Mouse (Mus musculus): ENCODE data around the gene Vmn2r11. TPM values are rescaled to one million over a fixed set of nuclear protein-coding genes. Genes with fewer than 3 reads are reported as not detected.
"Not testable (repeated sequence)": the region's sequence is repeated elsewhere in the genome, so short reads cannot be mapped to it uniquely, and the experiment has no call there.

The Vmn2r11 gene
- total RNA-seq (2017) = not detected in 2 replicates

GRCm38 (mm10) chr5:109059469-109059868 is at the start of gene Vmn2r11:
Gene Vmn2r11, minus strand, starts transcription at chr5:109059569.
- not testable (repeated sequence) for ATAC-seq (replicated peaks; ENCODE audit: low read depth, poor library complexity, severe bottlenecking)

DNA sequence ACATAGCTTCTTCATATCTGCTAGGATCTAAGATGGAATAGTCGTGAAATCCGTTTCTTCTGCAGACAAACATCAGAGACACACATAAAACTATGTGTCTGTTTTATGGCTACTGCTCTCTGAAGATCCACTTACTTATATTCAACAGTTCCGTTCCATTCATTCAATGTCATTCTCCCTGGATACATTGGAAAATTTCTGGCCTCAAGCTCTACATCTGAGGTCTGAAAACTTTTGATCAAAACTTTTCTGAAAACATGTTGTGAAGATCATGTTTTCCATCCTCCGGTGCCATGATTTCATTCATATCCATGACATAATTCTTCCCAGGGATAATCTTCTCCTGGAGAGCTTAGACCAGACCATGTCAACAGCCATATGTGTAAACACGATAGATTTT is 38.5 kb upstream of the Vmn2r11 start, which contains the start of gene Vmn2r12:
TSS of gene Vmn2r12 (minus strand) at position 101 of the 400 bp plus-strand sequence.
- not testable (repeated sequence) for ATAC-seq (replicated peaks; ENCODE audit: low read depth, poor library complexity, severe bottlenecking)

DNA sequence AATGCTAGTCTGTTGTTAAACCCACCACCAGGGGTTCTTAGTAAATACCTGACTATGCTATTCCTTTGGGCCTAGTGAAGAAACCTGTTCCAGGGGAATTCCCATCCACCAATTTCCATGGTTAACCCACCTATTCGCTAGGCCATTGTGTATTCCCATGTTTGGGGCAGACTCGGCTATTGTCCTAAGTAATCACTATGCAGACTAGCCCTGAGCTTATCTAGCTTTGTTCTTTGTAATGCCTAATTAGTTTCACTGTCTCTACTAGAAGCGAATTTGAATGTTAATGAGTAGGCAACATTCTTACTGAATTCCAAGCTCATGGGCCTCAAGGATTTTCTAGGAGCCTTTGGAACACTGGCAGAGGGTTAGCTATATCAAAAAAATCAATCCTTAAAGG is 37.1 kb upstream of the Vmn2r11 start:
- not testable (repeated sequence) for ATAC-seq (replicated peaks; ENCODE audit: low read depth, poor library complexity, severe bottlenecking)

DNA sequence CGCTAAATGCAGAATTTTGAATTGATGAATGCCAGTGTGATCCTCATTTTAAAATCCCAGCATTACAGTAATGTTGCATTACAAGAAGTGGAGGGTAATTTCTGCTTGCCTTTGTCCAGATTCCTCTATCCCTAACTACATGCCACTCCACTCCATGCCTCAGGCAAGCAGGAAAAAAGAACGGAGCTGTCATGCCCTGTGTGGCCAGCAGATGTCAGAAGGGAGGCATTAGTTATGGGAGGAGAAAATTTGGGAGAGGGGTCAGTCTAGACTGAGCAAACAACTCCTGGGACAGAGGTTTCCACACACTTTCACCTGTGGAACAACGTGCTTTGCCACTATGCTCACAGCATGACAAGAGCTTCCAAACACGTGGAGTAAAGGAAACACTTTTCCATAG is 12.6 kb upstream of the Vmn2r11 start:
- ATAC-seq (replicated peaks; ENCODE audit: low read depth, poor library complexity, severe bottlenecking) = not testable (repeated sequence)

GRCm38 (mm10) chr5:109055286-109055685 is 4.1 kb downstream of the Vmn2r11 start:
- ATAC-seq (replicated peaks; ENCODE audit: low read depth, poor library complexity, severe bottlenecking) = no peak

DNA sequence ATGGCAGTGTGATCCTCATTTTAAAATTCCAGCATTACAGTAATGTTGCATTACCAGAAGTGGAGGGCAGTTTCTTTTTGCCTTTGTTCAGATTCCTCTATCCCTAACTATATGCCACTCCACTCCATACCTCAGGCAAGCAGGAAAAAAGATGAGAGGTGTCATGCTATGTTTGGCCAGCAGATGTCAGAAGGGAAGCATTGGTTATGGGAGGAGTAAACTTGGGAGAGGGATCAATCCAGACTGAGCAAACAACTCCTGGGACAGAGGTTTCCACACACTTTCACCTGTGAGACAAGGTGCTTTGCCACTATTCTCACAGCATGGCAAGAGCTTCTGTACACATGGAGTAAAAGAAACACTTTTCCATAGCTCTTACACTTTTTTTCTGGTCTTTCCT is 26.8 kb downstream of the Vmn2r11 start:
- no peak for ATAC-seq (replicated peaks; ENCODE audit: low read depth, poor library complexity, severe bottlenecking)

DNA sequence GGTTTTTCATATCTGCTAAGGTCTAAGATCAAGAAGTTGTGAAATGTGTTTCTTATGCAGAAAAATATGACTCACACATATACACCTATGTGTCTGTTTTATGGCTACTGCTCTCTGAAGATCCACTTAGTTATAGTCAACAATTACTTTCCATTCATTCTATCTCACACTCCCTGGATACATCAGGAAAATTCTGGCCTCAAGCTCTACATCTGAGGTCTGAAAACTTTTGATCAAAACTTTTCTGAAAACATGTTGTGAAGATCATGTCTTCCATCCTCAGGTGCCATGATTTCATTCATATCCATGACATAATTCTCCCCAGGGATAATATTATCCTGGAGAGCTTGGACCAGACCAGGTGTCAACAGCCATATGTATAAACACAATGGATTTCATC is 52.9 kb downstream of the Vmn2r11 start, which contains the start of gene Vmn2r10:
TSS of gene Vmn2r10 (minus strand) at position 101 of the 400 bp plus-strand sequence.
- ATAC-seq (replicated peaks; ENCODE audit: low read depth, poor library complexity, severe bottlenecking) = not testable (repeated sequence)

Other genes starting within 250 kb of the Vmn2r11 start
- not detected in 2 replicates for gene Vmn2r9, start 207.0 kb downstream of the Vmn2r11 start, total RNA-seq (2017)
- gene Vmn2r10, start 53.0 kb downstream of the Vmn2r11 start, total RNA-seq (2017) = not detected in 2 replicates
- gene Vmn2r12, start 38.4 kb upstream of the Vmn2r11 start, total RNA-seq (2017) = not detected in 2 replicates
- gene Vmn2r13, start 132.6 kb upstream of the Vmn2r11 start, total RNA-seq (2017) = not detected in 2 replicates
- gene Vmn2r14, start 165.1 kb upstream of the Vmn2r11 start, total RNA-seq (2017) = not detected in 2 replicates
- not detected in 2 replicates for gene Vmn2r15, start 238.1 kb upstream of the Vmn2r11 start, total RNA-seq (2017)

All from common myeloid progenitor, adult 5-6 weeks (primary cell).